Mouse (Mus musculus) brain, embryonic 14.5 days (tissue): ENCODE data around the gene Spata45. TPM values are rescaled to one million over a fixed set of nuclear protein-coding genes. Genes with fewer than 3 reads are reported as not detected.

ENCODE experiments used
- DNase-seq: peaks from one replicate; pipeline ENCODE4 v3.0.0-alpha.2; 2011; ENCODE audit warnings: low read depth
- CTCF ChIP-seq: fragments of 200-500 bp; IDR thresholded peaks from 2 replicates; pipeline ENCODE4 v1.5.1; 2012; ENCODE audit warnings: inconsistent platforms, mild to moderate bottlenecking, moderate library complexity, borderline replicate concordance; ENCODE audit not compliant: insufficient read depth, insufficient read length; ENCODE audit errors: extremely low read depth
- POLR2A ChIP-seq: fragments of 200-500 bp; IDR thresholded peaks from 2 replicates; pipeline ENCODE4 v1.6.1; 2012; ENCODE audit warnings: mild to moderate bottlenecking, inconsistent platforms, borderline replicate concordance; ENCODE audit not compliant: poor library complexity, insufficient read depth, insufficient read length, severe bottlenecking; ENCODE audit errors: extremely low read depth
- polyA plus RNA-seq: library from polyadenylated mRNA; depleted of rRNA; stranded (reverse); fragments of >200 nt; gene quantifications from 2 replicates; pipeline ENCODE4 v1.2.3, GENCODE M21; 2012

Spata45 gene
- polyA plus RNA-seq, 1 experiment, result not detected

DNA sequence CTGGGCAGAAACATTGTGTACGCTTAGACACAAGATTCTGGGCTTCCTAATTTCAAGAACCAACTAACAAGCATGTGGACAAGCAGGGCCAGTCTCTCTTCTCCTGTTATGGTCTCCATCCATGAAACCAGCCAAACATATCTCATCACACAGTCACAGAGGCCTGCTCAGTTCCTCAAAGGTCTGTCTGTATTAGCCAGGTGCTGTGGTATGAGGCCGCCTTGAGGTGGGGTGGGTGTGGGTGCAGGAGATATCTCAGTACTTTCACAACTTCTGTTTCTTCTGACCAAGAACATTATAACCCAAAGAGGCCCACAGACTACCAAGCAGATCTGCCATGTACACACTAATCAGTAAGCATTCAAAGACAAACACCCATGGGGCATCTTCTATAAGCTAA lies 8.8 kb downstream of the Spata45 start:
- TF ChIP-seq CTCF (no peak), POLR2A (no peak)
- DNase-seq, result no peak

DNA sequence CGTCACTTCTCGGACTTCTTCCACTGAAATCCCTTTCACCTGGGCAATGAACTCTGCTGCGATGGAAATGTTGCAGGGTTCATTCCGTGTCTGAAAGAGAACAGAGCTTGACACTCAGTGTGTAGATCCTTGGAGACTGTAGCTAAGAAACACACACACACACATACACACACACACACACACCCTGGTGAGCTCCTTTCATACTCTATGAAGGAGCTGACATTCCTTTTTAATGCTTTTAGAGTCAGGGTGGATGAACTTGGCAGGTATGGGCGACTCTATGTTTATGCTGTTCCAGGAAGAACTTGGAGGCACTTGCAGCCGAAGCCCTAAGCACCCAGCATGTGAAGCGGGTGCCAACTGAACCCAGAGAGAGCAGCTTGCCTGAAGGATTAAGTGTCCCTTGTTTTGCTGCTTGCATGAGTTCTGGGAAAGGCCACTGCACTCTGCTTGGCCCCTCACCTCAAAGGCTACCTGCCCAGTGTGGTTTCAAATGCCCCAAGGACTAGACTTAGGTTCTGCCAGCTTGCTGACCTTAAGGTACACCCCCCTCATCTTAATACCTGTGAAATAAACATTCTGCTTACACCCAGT lies 9.9 kb downstream of the Spata45 start:
- no peak for TF ChIP-seq POLR2A
- TF ChIP-seq CTCF, result no peak
- peak; percentile 1 for DNase-seq

DNA sequence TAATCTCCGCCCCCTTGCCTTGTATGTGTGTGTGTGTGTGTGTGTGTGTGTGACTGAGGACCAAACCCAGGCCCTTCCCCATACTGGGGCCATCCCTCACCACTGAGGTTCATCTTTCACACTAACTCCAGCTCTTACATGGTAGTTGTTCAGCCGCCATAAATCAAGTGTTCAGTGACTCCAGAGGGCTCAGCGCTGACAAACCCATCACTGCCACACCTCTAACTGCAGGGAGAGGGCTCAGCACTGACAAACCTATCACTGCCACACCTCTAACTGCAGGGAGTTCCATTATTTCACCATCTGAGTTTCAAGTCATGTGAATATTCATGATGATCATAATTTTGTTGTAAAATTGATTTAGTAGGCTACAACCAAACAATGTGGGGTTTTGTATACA lies 17.1 kb downstream of the Spata45 start:
- no peak for TF ChIP-seq POLR2A
- no peak for TF ChIP-seq CTCF
- DNase-seq, result no peak

DNA sequence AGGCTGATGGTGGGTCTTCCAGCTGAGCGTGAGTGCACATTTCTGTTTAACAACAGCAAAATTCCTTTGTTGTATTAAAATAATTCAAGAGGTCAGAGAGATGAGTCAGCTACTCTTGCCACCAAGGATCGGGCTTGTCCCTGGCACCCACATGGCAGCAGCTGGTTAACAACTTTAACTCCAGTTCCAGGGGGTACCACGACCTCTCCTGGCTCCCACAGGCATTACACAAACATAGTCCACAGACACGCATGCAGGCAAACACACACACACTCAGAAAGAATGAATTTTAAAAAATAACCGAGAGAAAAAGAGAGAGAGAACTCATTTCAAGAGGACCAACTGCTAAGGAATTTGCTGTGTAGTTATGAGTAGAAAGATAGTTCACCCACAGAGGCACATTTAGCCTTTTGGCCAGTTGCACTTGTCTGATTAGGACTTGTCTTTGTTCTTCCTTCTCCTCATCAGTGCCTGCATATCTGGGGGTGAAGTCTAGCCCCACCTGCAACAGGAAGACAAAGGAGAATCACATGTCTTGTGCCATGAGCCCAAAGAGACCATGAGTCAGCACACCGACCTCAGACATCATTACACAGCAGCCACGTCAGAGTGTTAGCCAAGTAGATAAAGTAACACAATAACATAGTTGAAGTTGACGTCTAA lies 18.6 kb downstream of the Spata45 start:
- TF ChIP-seq POLR2A (no peak), CTCF (peak; percentile 6; the same call in 1 of the 2 replicates)

DNA sequence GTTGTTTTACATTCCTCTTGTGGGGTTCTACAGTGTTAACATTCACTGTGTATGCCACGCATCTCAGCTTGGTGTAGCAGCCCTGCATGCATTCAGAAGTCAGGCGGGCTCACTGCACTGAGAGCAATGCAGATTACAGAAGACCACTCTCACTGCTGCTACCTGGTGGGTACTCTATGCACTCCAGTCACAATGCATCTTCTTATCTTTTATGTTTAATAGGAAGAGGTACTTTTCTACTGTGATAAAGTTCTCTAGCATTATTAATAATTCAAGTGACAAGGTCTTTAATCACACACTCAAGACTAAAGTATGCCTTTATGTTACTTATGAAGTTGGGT lies 19.1 kb downstream of the Spata45 start:
- no peak for DNase-seq
- TF ChIP-seq POLR2A, result no peak

More for the DNA sequence above, 18.6 kb downstream of the Spata45 start:
- no peak for DNase-seq

DNA sequence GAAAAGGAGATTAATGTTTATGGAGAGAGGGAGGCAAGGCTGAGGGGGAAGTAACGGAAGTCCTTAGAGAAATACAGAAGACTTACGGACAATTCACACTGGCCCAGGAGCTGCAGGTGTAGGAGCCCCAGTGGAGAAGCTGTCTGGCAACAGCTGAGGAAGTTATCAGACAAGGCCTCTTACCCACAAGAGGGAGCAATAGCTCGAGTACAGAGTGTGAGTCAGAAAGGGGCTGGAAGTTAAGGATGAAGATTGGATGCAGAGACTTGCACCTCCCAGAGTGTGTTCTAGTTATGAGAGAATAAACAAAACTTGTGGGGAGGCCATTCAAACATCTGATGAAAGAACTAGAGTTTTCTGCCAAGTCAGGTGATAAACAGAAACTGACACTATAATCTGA lies 21.0 kb downstream of the Spata45 start:
- DNase-seq, result no peak
- TF ChIP-seq POLR2A (no peak), CTCF (no peak)

DNA sequence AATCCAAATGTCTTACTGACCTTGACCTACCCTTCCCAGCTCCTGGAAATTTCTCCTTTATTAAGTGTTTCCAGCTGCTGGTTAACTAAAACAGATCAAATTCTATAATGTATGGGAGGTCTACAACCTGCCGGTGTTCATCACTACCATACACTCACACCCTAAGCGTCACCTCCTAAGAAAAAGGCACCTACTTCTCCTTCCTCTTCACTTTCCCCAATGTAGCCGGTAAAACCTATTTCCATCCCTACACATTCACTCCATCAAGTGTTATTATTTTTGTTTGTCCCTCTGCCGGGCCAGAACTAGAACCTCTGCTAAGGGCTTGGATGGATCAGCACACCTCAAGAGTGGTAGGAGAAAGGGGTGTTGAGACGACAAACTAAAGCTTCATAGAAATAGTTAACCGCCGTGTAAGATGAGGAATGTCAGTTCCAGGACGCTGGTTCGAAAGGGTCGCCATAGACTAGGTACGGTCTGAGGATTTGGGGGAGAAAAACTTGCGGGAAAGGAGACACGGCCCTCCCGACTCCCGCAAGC lies 25.9 kb downstream of the Spata45 start:
- TF ChIP-seq CTCF (no peak), POLR2A (no peak)
- no peak for DNase-seq

DNA sequence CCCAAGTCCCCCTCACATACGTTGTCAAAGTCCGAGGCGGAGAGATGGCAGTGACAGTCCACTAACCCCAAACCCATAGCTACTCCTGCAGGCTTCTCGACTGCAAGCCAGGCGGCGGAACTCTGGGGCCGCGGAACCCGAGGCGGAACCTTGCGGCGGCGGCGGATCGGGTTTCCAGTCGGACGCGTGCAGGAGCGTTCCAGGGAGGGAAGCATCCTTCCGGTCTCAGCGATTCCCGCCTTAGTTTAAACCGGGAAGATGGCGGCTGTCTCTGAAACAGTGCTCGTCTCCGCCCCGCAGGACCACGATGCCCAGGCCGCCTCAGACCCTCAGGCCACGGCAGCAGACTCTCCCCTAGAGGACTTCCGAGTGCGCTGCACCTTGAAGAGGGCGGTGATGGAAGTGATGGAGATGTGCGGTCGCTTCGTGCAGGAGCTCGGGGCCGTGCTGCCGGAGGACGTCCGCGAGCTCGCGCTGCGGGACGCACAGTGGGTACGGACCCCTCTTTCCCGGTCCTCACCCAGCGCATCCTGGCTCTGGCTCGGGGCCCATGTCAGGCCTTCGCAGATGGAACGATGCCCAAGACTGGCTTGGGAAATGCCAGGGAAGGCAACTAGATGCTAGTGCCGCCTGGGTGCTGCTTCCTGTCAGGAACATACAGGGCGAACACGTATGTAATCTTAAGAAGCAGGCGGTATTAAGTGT lies 26.5 kb downstream of the Spata45 start, which contains the start of the genes Tatdn3 and Nsl1:
TSS of gene Tatdn3 (minus strand) at position 152 of the 705 bp plus-strand sequence.
TSS of gene Nsl1 (plus strand) at position 232 of the 705 bp plus-strand sequence.
- peak; percentile 96 for DNase-seq
- TF ChIP-seq POLR2A (peak; percentile 18; the same call in 1 of the 2 replicates), CTCF (no peak)

DNA sequence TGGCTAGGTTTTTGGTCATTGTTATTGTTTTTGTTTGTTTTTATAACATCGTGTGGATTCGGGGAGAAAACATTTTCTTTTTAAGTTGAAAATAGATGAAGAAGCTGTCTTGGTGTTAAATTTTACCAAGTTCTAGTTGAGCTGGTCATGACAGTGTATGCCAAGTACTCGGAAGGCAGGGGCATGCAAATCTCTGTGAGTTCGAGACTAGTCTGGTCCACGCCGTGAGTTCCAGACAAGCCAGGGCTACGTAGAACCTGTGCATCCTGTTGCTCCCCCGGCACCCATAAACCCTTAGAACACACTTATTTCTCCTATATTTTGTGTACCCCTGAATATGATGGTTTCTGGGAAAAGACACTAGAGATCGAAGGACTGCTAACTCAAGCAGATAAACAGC lies 27.3 kb downstream of the Spata45 start:
- TF ChIP-seq POLR2A (no peak), CTCF (no peak)
- DNase-seq, result no peak

DNA sequence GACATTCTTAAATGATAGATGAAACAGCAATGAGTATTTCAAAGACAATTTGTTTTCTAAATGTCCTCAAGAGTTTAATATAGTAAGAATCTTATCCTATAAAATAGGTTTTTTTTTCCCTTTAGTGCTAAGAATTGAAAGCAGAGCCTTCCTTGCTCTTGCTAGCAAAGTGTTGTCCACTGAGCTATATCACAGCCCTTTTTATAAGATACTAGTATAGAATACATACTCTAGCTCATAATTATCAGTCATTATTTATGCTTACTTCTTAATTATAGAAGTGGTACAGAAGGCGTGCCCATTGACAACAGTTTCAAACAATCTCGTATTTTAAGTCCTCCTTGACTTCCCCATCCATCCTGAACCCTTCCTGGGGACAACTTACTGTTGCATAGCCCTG lies 28.1 kb downstream of the Spata45 start:
- TF ChIP-seq CTCF (no peak), POLR2A (no peak)
- no peak for DNase-seq

DNA sequence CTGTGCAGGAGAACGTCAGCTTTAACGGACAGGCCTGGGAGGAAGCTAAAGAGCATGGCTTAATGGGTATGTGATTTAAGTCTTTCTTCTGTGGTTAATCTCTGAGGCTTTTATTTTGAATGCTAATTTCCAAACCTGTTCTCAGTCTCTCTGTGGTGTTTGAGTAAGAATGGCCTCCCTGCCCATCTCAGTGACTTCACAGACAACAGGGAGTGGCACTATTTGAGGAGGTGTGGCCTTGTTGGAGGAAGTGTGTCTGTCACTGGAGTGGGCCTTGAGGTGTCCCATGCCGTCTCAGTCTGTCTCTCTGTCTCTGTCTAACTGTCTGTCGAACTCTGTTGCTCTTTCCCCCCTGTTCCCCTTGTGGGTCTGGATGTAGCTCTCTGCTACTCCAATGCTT lies 28.7 kb downstream of the Spata45 start:
- no peak for TF ChIP-seq CTCF
- TF ChIP-seq POLR2A, result no peak
- DNase-seq, result no peak

DNA sequence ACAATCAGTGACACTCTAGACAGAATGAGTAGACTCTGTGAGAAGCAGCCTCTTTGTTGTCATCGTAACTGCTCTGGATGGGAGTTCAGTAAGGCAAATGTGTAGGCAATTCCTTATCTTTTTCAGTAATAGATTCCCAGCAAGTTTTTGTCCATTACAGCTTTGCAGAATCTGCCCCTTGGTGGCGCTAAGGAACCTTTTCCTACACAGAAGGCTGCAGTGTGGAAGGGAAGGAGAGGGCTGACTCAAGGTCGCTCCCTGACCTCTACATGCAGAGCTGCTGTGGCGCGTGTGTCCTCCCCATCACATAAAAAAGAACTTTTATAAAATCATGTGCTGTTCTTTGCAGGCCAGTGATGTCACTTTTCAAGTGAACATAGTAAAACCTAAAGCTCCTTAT lies 31.9 kb downstream of the Spata45 start:
- DNase-seq, result no peak
- TF ChIP-seq POLR2A, result no peak
- peak; percentile 20; the same call in 1 of the 2 replicates for TF ChIP-seq CTCF

DNA sequence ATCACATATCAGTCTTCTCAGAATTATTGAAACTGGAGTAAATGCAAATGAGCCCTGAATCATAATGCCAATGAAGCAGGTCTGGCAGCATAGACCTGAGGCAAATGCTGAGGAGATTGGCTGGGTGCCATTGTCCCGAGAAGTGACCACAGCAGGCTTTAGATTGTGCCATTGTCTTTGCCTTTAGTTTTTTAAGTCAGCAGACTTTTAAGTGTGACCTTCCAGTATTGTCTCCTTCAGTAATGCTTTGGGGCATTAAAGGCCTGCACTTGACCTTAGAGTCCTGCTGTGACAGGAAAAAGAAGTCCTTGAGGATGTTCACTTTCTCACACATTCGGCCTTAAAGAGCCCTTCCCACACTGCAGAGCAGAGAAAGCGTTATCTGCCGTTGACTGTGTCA lies 33.8 kb downstream of the Spata45 start:
- no peak for DNase-seq
- TF ChIP-seq CTCF (no peak), POLR2A (no peak)
